Mouse (Mus musculus): Measurements from ENCODE around the gene 1110051M20Rik. TPM values are rescaled to one million over a fixed set of nuclear protein-coding genes. Genes with fewer than 3 reads are reported as not detected.

1110051M20Rik gene
- total RNA-seq (2023): 2.7 and 5.2 TPM in 2 replicates

GRCm38 (mm10) chr2:91444286-91444892, at the start of gene 1110051M20Rik:
TSS of gene 1110051M20Rik (minus strand) at chr2:91444704.

GRCm38 (mm10) chr2:91457259-91457655, 12.8 kb upstream of the 1110051M20Rik start, which contains the start of gene Lrp4:
TSS of gene Lrp4 (plus strand) at chr2:91457511.

GRCm38 (mm10) chr2:91264711-91265681, 179.5 kb downstream of the 1110051M20Rik start, which contains the start of gene Arfgap2:
TSS of gene Arfgap2 (plus strand) at chr2:91264974.

GRCm38 (mm10) chr2:91255661-91256150, 188.8 kb downstream of the 1110051M20Rik start, which contains the start of gene Pacsin3:
TSS of gene Pacsin3 (plus strand) at chr2:91255954.

GRCm38 (mm10) chr2:91236601-91237510, 207.6 kb downstream of the 1110051M20Rik start, which contains the start of gene Ddb2:
TSS of gene Ddb2 (minus strand) at chr2:91236982.

Other genes with a start within 250 kb of the 1110051M20Rik start
- gene Nr1h3, start 241.9 kb downstream of the 1110051M20Rik start, total RNA-seq (2023): 0.59 and 0.76 TPM in 2 replicates
- 13.5 and 16.4 TPM in 2 replicates for gene Acp2, start 241.8 kb downstream of the 1110051M20Rik start, total RNA-seq (2023)
- gene Ddb2, start 207.7 kb downstream of the 1110051M20Rik start, total RNA-seq (2023): 6.6 and 9.3 TPM in 2 replicates
- gene Pacsin3, start 188.8 kb downstream of the 1110051M20Rik start, total RNA-seq (2023): not detected in 2 replicates
- 108 and 148 TPM in 2 replicates for gene Arfgap2, start 179.7 kb downstream of the 1110051M20Rik start, total RNA-seq (2023)
- gene Lrp4, start 12.8 kb upstream of the 1110051M20Rik start, total RNA-seq (2023): 4.1 and 6.5 TPM in 2 replicates
- gene Ckap5, start 82.1 kb upstream of the 1110051M20Rik start, total RNA-seq (2023): 41.0 and 51.5 TPM in 2 replicates
- gene F2, start 191.7 kb upstream of the 1110051M20Rik start, total RNA-seq (2023): 0.13 TPM in 1 of 2 replicates, not detected in the other
- gene Zfp408, start 205.1 kb upstream of the 1110051M20Rik start, total RNA-seq (2023): 20.0 and 28.2 TPM in 2 replicates
- gene Arhgap1, start 205.2 kb upstream of the 1110051M20Rik start, total RNA-seq (2023): 86.6 and 101 TPM in 2 replicates